Comparison of ENCODE assay signal across 28 mouse cellular contexts in genomic region chr3:31863522-31863921, GRCm38 (mm10). TPM values are rescaled to one million over a fixed set of nuclear protein-coding genes. Genes with fewer than 3 reads are reported as not detected.
DNase-seq lines count a peak whose midpoint lies in the region; ATAC-seq and TF ChIP-seq lines count a peak whose summit lies in the region.
"Had no signal": no experiment of that assay in that cellular context is flagged by ENCODE, and none has a peak within 500 bp of the region (broad histone marks: within the 10 kb centered on the region; RNA-seq: fewer than 3 reads in every experiment).

No protein-coding gene starts in this region.

- H3K4me3 ChIP-seq in hindbrain, embryonic 14.5 days (replicated peaks; ENCODE audit: low read length), result no peak overlapping the region
- no peak overlapping the region for H3K4me3 ChIP-seq in hindbrain, embryonic 11.5 days (ENCODE audit: low read depth, low read length)
- H3K4me3 ChIP-seq in midbrain, postnatal 0 days (ENCODE audit: low read depth, low read length), result no peak overlapping the region
- H3K4me3 ChIP-seq in midbrain, embryonic 10.5 days, result no peak overlapping the region
- no peak overlapping the region for H3K4me3 ChIP-seq in neural tube, embryonic 15.5 days (replicated peaks)
- H3K4me3 ChIP-seq: forebrain, embryonic 10.5 days; forebrain, embryonic 13.5 days; heart, embryonic 12.5 days; heart, embryonic 15.5 days; hindbrain, embryonic 15.5 days; intestine, embryonic 15.5 days had no signal

- WGBS in hindbrain, embryonic 14.5 days, result 37% methylated on average over 5 of the region's 5 CpGs
- 56% methylated on average over 5 of the region's 5 CpGs for WGBS in hindbrain, embryonic 11.5 days
- WGBS in midbrain, postnatal 0 days, result 43% methylated on average over 5 of the region's 5 CpGs
- WGBS in midbrain, embryonic 10.5 days, result 57% methylated on average over 5 of the region's 5 CpGs
- WGBS in neural tube, embryonic 15.5 days, result 20% methylated on average over 5 of the region's 5 CpGs

- DNase-seq in embryo, embryonic 10.5 days (ENCODE audit: low spot score), result peak; percentile 9
- DNase-seq in embryo, embryonic 9.5 days (ENCODE audit: extremely low spot score), result no peak
- DNase-seq in hindbrain, embryonic 14.5 days (ENCODE audit: low spot score), result peak; percentile 41
- DNase-seq in hindbrain, embryonic 11.5 days (ENCODE audit: low spot score), result no peak
- peak; percentile 10 for DNase-seq in midbrain, postnatal 0 days (ENCODE audit: low spot score)
- no peak for DNase-seq in midbrain, embryonic 10.5 days (ENCODE audit: low spot score)
- DNase-seq in adrenal gland, adult 8-10 months, result no peak
- DNase-seq: adrenal gland, postnatal 10 days; adrenal gland, postnatal 36 days; cerebellum, adult 11 months; cerebellum, adult 2 months; cerebellum, adult 9-11 months; cerebellum, postnatal 25 days; embryo, embryonic 11 days; gastrocnemius, postnatal 25 days; heart, adult 18-20 months; heart, postnatal 10 days; heart, postnatal 36 days had no signal

- H3K4me2 ChIP-seq in hindbrain, embryonic 14.5 days (replicated peaks), result no peak overlapping the region
- no peak overlapping the region for H3K4me2 ChIP-seq in hindbrain, embryonic 11.5 days (replicated peaks; ENCODE audit: low read depth, low read length)
- H3K4me2 ChIP-seq in midbrain, postnatal 0 days (ENCODE audit: low read depth, low read length, poor library complexity, severe bottlenecking), result no peak overlapping the region
- H3K4me2 ChIP-seq in neural tube, embryonic 15.5 days, result no peak overlapping the region
- H3K4me2 ChIP-seq: forebrain, embryonic 13.5 days; heart, embryonic 12.5 days; heart, embryonic 15.5 days; hindbrain, embryonic 15.5 days; intestine, embryonic 15.5 days had no signal

- peak; percentile 57; the same call in 1 of the 2 replicates for ATAC-seq in hindbrain, embryonic 14.5 days (ENCODE audit: low FRiP score)
- ATAC-seq in hindbrain, embryonic 11.5 days (ENCODE audit: low FRiP score), result no peak
- ATAC-seq in midbrain, postnatal 0 days (ENCODE audit: low FRiP score), result no peak
- peak; percentile 68 for ATAC-seq in neural tube, embryonic 15.5 days (ENCODE audit: low FRiP score)
- ATAC-seq: activated CD4-positive, CD25-positive, alpha-beta regulatory T cell, adult 4 months; forebrain, embryonic 13.5 days; intestine, embryonic 15.5 days had no signal

- H3K9me3 ChIP-seq in hindbrain, embryonic 14.5 days (ENCODE audit: control insufficient read depth, low read length), result no peaks in the 10 kb centered on the region
- no peaks in the 10 kb centered on the region for H3K9me3 ChIP-seq in hindbrain, embryonic 11.5 days (ENCODE audit: control insufficient read depth, low read length)
- no peaks in the 10 kb centered on the region for H3K9me3 ChIP-seq in midbrain, postnatal 0 days (ENCODE audit: low read length)
- no peaks in the 10 kb centered on the region for H3K9me3 ChIP-seq in midbrain, embryonic 10.5 days (replicated peaks)
- H3K9me3 ChIP-seq in neural tube, embryonic 15.5 days (replicated peaks), result no peaks in the 10 kb centered on the region
- H3K9me3 ChIP-seq: forebrain, embryonic 10.5 days; forebrain, embryonic 13.5 days; heart, embryonic 12.5 days; heart, embryonic 15.5 days; hindbrain, embryonic 15.5 days; intestine, embryonic 15.5 days had no signal

- no peaks in the 10 kb centered on the region for H3K27me3 ChIP-seq in hindbrain, embryonic 14.5 days (ENCODE audit: control insufficient read depth, insufficient read depth, low read length)
- H3K27me3 ChIP-seq in hindbrain, embryonic 11.5 days (ENCODE audit: control insufficient read depth, insufficient read depth, low read length), result no peaks in the 10 kb centered on the region
- no peaks in the 10 kb centered on the region for H3K27me3 ChIP-seq in midbrain, postnatal 0 days (ENCODE audit: insufficient read depth, low read length)
- no peaks in the 10 kb centered on the region for H3K27me3 ChIP-seq in midbrain, embryonic 10.5 days (ENCODE audit: low read depth, poor library complexity, severe bottlenecking)
- no peaks in the 10 kb centered on the region for H3K27me3 ChIP-seq in neural tube, embryonic 15.5 days (replicated peaks)
- H3K27me3 ChIP-seq: forebrain, embryonic 13.5 days; heart, embryonic 12.5 days; heart, embryonic 15.5 days; hindbrain, embryonic 15.5 days; intestine, embryonic 15.5 days had no signal

- H3K4me1 ChIP-seq in hindbrain, embryonic 14.5 days (replicated peaks; ENCODE audit: control insufficient read depth, insufficient read depth, low read length), result no peaks in the 10 kb centered on the region
- no peaks in the 10 kb centered on the region for H3K4me1 ChIP-seq in hindbrain, embryonic 11.5 days (replicated peaks; ENCODE audit: control insufficient read depth, insufficient read depth, low read length)
- H3K4me1 ChIP-seq in midbrain, postnatal 0 days (ENCODE audit: insufficient read depth, low read length), result no peaks in the 10 kb centered on the region
- H3K4me1 ChIP-seq in midbrain, embryonic 10.5 days, result no peaks in the 10 kb centered on the region
- H3K4me1 ChIP-seq in neural tube, embryonic 15.5 days, result no peaks in the 10 kb centered on the region
- H3K4me1 ChIP-seq: heart, embryonic 12.5 days; heart, embryonic 15.5 days; hindbrain, embryonic 15.5 days; intestine, embryonic 15.5 days had no signal

- no peaks in the 10 kb centered on the region for H3K36me3 ChIP-seq in hindbrain, embryonic 14.5 days (replicated peaks; ENCODE audit: control insufficient read depth, insufficient read depth)
- H3K36me3 ChIP-seq in hindbrain, embryonic 11.5 days (ENCODE audit: control insufficient read depth, insufficient read depth, low read length), result no peaks in the 10 kb centered on the region
- no peaks in the 10 kb centered on the region for H3K36me3 ChIP-seq in midbrain, postnatal 0 days (ENCODE audit: insufficient read depth, low read length)
- no peaks in the 10 kb centered on the region for H3K36me3 ChIP-seq in midbrain, embryonic 10.5 days
- no peaks in the 10 kb centered on the region for H3K36me3 ChIP-seq in neural tube, embryonic 15.5 days
- H3K36me3 ChIP-seq: forebrain, embryonic 10.5 days; heart, embryonic 12.5 days; heart, embryonic 15.5 days; hindbrain, embryonic 15.5 days; intestine, embryonic 15.5 days had no signal

- H3K27ac ChIP-seq in hindbrain, embryonic 14.5 days, result no peak overlapping the region
- no peak overlapping the region for H3K27ac ChIP-seq in hindbrain, embryonic 11.5 days (ENCODE audit: low read depth, low read length)
- no peak overlapping the region for H3K27ac ChIP-seq in midbrain, postnatal 0 days (ENCODE audit: low read depth, low read length)
- H3K27ac ChIP-seq in midbrain, embryonic 10.5 days (replicated peaks), result no peak overlapping the region
- H3K27ac ChIP-seq in neural tube, embryonic 15.5 days (replicated peaks), result peak overlapping the region; percentile 42; the same call in 1 of the 2 replicates
- H3K27ac ChIP-seq: forebrain, embryonic 10.5 days; forebrain, embryonic 13.5 days; heart, embryonic 15.5 days; hindbrain, embryonic 15.5 days; intestine, embryonic 15.5 days had no signal

- no peak for TF ChIP-seq CTCF in midbrain, postnatal 0 days (IDR thresholded peaks at IDR 0.05)

- H3K9ac ChIP-seq in hindbrain, embryonic 14.5 days, result no peak overlapping the region
- H3K9ac ChIP-seq in hindbrain, embryonic 11.5 days (ENCODE audit: low read depth, low read length), result no peak overlapping the region
- no peak overlapping the region for H3K9ac ChIP-seq in midbrain, postnatal 0 days (replicated peaks; ENCODE audit: low read length, poor library complexity, severe bottlenecking)
- H3K9ac ChIP-seq in neural tube, embryonic 15.5 days (replicated peaks), result no peak overlapping the region
- H3K9ac ChIP-seq: forebrain, embryonic 13.5 days; heart, embryonic 12.5 days; heart, embryonic 15.5 days; hindbrain, embryonic 15.5 days; intestine, embryonic 15.5 days had no signal

RNA-seq across cellular contexts. Expression of gene Kcnmb2, which starts 38.8 kb away (rescaled TPM):
- 12.7 and 16.6 TPM in 2 replicates for polyA plus RNA-seq in hindbrain, embryonic 14.5 days (2014; fragmentation: Nextera tagmentation; extraction: Ambion mirVana)
- 6.8 and 10.1 TPM in 2 replicates for polyA plus RNA-seq in hindbrain, embryonic 11.5 days (2014; fragmentation: Nextera tagmentation; extraction: Ambion mirVana)
- 10.0 and 15.0 TPM in 2 replicates for total RNA-seq in midbrain, postnatal 0 days (2014; rRNA removed)
- polyA plus RNA-seq in midbrain, postnatal 0 days (2015; fragmentation: Nextera tagmentation; extraction: Ambion mirVana), result 10.4 and 11.3 TPM in 2 replicates
- polyA plus RNA-seq in midbrain, embryonic 10.5 days (2016; fragmentation: Nextera tagmentation; extraction: Ambion mirVana), result 1.8 and 1.9 TPM in 2 replicates
- 19.1 and 21.1 TPM in 2 replicates for polyA plus RNA-seq in neural tube, embryonic 15.5 days (2015; fragmentation: Nextera tagmentation; extraction: Ambion mirVana)
- total RNA-seq in adrenal gland, adult 8-10 months (2022), result 1 to 10 TPM; 3.9 to 8.3 (median 6.1) TPM
- total RNA-seq: common myeloid progenitor, adult 5-6 weeks; ES-E14; heart, adult 18-20 months; heart, postnatal 10 days; heart, postnatal 36 days had no signal

Comparison
In these comparisons a context has a peak if more than half of its experiments do, and no peak if none do; other contexts are left out.
1. DNase-seq: peak in embryo, embryonic 10.5 days (single experiment), hindbrain, embryonic 14.5 days (single experiment) and midbrain, postnatal 0 days (single experiment); none in embryo, embryonic 9.5 days (single experiment), hindbrain, embryonic 11.5 days (single experiment), midbrain, embryonic 10.5 days (single experiment) and adrenal gland, adult 8-10 months (single experiment).
2. ATAC-seq: peak in hindbrain, embryonic 14.5 days (single experiment) and neural tube, embryonic 15.5 days (single experiment); none in hindbrain, embryonic 11.5 days (single experiment) and midbrain, postnatal 0 days (single experiment).